ENCODE assay signal across 9 mouse cellular contexts in the genomic region with DNA sequence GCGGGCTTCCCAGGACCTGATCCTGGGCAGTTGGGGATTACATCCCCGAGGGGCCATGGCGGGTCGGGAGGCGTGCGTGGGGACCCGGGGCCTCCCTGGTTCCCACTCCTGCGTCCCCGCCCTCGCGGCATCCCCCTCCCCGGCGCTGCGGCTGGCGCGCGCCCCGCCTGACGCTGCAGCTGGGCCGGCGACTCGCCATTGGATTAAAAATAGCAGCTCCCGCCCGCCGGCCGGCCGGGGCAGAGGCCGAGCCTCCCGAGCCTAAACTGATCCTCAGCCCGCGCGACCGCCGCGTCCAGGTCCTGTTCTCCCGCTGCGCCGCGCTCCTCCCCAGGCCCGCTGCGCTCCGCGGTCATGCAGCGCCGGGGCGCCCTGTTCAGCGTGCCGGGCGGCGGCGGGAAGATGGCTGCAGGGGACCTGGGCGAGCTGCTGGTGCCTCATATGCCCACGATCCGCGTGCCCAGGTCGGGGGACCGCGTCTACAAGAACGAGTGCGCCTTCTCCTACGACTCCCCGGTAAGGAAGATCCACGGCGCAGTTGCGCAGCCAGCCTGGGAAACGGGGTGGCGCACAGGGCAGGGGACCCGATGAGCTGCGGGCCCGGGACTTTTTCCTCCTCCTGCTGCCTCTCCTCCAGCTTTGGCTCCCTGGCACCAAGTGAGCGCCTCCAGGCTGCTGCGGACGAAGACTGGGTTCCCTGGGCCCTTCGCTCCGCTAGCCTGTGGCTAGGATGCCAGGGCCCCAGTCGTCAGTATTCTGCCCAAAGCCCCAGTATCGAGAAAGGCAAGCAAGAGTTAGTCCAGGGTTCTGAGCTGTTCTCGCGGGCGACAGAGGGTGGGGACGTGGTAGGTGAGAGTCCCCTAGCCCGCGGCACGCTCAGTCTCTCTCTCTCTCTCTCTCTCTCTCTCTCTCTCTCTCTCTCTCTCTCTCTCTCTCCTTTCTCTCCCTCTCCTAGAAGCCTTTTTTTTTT. TPM values are rescaled to one million over a fixed set of nuclear protein-coding genes. Genes with fewer than 3 reads are reported as not detected.
DNase-seq lines count a peak whose midpoint lies in the region; ATAC-seq and TF ChIP-seq lines count a peak whose summit lies in the region.
"Had no signal": no experiment of that assay in that cellular context is flagged by ENCODE, and none has a peak within 500 bp of the region (broad histone marks: within the 10 kb centered on the region; RNA-seq: fewer than 3 reads in every experiment).

Gene Usp13 (plus strand): TSS at position 190 of the 970 bp plus-strand sequence.

- peak within 1 kb of the TSS; percentile 78 for H3K4me3 ChIP-seq in forebrain, embryonic 14.5 days (ENCODE audit: low read depth, low read length)
- H3K4me3 ChIP-seq in heart, postnatal 0 days (ENCODE audit: low read depth, low read length): peak within 1 kb of the TSS; percentile 78
- peak within 1 kb of the TSS; percentile 49 for H3K4me3 ChIP-seq in liver, embryonic 16.5 days (ENCODE audit: low read depth, low read length)

- peaks cover 2% of the 10 kb centered on the region; the same call in 1 of the 2 replicates for H3K4me1 ChIP-seq in forebrain, embryonic 14.5 days (ENCODE audit: control insufficient read depth, insufficient read depth, low read length)
- peaks cover 22% of the 10 kb centered on the region; the same call in 1 of the 2 replicates for H3K4me1 ChIP-seq in heart, postnatal 0 days (ENCODE audit: control insufficient read depth, insufficient read depth)
- no peaks in the 10 kb centered on the region for H3K4me1 ChIP-seq in liver, embryonic 16.5 days (ENCODE audit: control insufficient read depth, low read depth, low read length)

- peak; percentile 87 for ATAC-seq in forebrain, embryonic 14.5 days
- peak; percentile 84 for ATAC-seq in heart, postnatal 0 days (ENCODE audit: insufficient read depth, low read depth)
- peak; percentile 54 for ATAC-seq in liver, embryonic 16.5 days (ENCODE audit: low read depth)

- TF ChIP-seq EP300 in heart, postnatal 0 days (IDR thresholded peaks at IDR 0.05; ENCODE audit: low read depth): no peak

- peak; percentile 12 for DNase-seq in thymus, postnatal 4 days
- DNase-seq in thymus, postnatal 36 days: no peak
- peak; percentile 72 for DNase-seq in forebrain, embryonic 14.5 days (ENCODE audit: low spot score)
- peak; percentile 79 for DNase-seq in heart, postnatal 0 days (ENCODE audit: low spot score)
- DNase-seq in kidney, postnatal 4 days: peak; percentile 82 to 87
- DNase-seq in ovary, adult 18-20 months (ENCODE audit: low spot score): peak; percentile 58
- peak; percentile 68 to 78 for DNase-seq in urinary bladder, postnatal 4 days (ENCODE audit: low spot score in 2 of 2)

- peak within 1 kb of the TSS; percentile 88 for H3K27ac ChIP-seq in forebrain, embryonic 14.5 days (ENCODE audit: low read depth, low read length)
- H3K27ac ChIP-seq in heart, postnatal 0 days (ENCODE audit: low read depth): peak within 1 kb of the TSS; percentile 92
- no peak within 1 kb of the TSS for H3K27ac ChIP-seq in liver, embryonic 16.5 days (ENCODE audit: low read length)

- no peak for TF ChIP-seq CTCF in heart, postnatal 0 days (IDR thresholded peaks at IDR 0.05; ENCODE audit: low read depth)

- H3K9me3 ChIP-seq in forebrain, embryonic 14.5 days (replicated peaks; ENCODE audit: control insufficient read depth, low read length): no peaks in the 10 kb centered on the region
- no peaks in the 10 kb centered on the region for H3K9me3 ChIP-seq in heart, postnatal 0 days (replicated peaks; ENCODE audit: control insufficient read depth, low read length)
- no peaks in the 10 kb centered on the region for H3K9me3 ChIP-seq in liver, embryonic 16.5 days (replicated peaks; ENCODE audit: control insufficient read depth, low read length)

- no peaks in the 10 kb centered on the region for H3K27me3 ChIP-seq in forebrain, embryonic 14.5 days (replicated peaks; ENCODE audit: control insufficient read depth, insufficient read depth, low read length)
- no peaks in the 10 kb centered on the region for H3K27me3 ChIP-seq in heart, postnatal 0 days (ENCODE audit: control insufficient read depth, insufficient read depth, low read length)
- H3K27me3 ChIP-seq in liver, embryonic 16.5 days (ENCODE audit: control insufficient read depth, insufficient read depth, low read depth, low read length): peaks cover 23% of the 10 kb centered on the region

- peak within 1 kb of the TSS; percentile 77 for H3K9ac ChIP-seq in forebrain, embryonic 14.5 days (ENCODE audit: low read length)
- H3K9ac ChIP-seq in heart, postnatal 0 days (replicated peaks; ENCODE audit: low read depth, low read length): peak within 1 kb of the TSS; percentile 87
- 0 out of 2 replicates have a peak within 1 kb of the TSS, but pooled peaks have one; percentile 9 for H3K9ac ChIP-seq in liver, embryonic 16.5 days (ENCODE audit: low read depth, low read length)

- no peaks in the 10 kb centered on the region for H3K36me3 ChIP-seq in forebrain, embryonic 14.5 days (ENCODE audit: control insufficient read depth, insufficient read depth, low read length)
- H3K36me3 ChIP-seq in heart, postnatal 0 days (replicated peaks; ENCODE audit: control insufficient read depth, insufficient read depth, low read length): no peaks in the 10 kb centered on the region
- H3K36me3 ChIP-seq in liver, embryonic 16.5 days (ENCODE audit: control insufficient read depth, insufficient read depth): no peaks in the 10 kb centered on the region

- WGBS in forebrain, embryonic 14.5 days: under 1% methylated on average over 81 of the region's 84 CpGs
- under 1% methylated on average over 67 of the region's 84 CpGs for WGBS in heart, postnatal 0 days
- WGBS in liver, embryonic 16.5 days (ENCODE audit: insufficient replicate concordance): under 1% methylated on average over 73 of the region's 84 CpGs

- peak within 1 kb of the TSS; percentile 64 for H3K4me2 ChIP-seq in forebrain, embryonic 14.5 days (ENCODE audit: low read length)
- H3K4me2 ChIP-seq in heart, postnatal 0 days (ENCODE audit: low read depth, low read length): peak within 1 kb of the TSS; percentile 73
- H3K4me2 ChIP-seq in liver, embryonic 16.5 days (ENCODE audit: low read depth, low read length): peak within 1 kb of the TSS; percentile 51

RNA-seq across cellular contexts. Expression of gene Usp13, which starts in this region (rescaled TPM):
- polyA plus RNA-seq in forebrain, embryonic 14.5 days (2014; fragmentation: Nextera tagmentation; extraction: Ambion mirVana): 6.0 and 6.7 TPM in 2 replicates
- total RNA-seq in heart, postnatal 0 days (2014; rRNA removed; ENCODE audit: low replicate concordance): 79.8 and 83.4 TPM in 2 replicates
- polyA plus RNA-seq in heart, postnatal 0 days (2015; fragmentation: Nextera tagmentation; extraction: Ambion mirVana): 62.1 and 65.8 TPM in 2 replicates
- 0.31 and 0.35 TPM in 2 replicates for polyA plus RNA-seq in liver, embryonic 16.5 days (2015; fragmentation: Nextera tagmentation; extraction: Ambion mirVana)
- total RNA-seq: neutrophil, adult 5-6 weeks had no signal

Comparison
In these comparisons a context has a peak if more than half of its experiments do, and no peak if none do; other contexts are left out.
1. DNase-seq: peak in thymus, postnatal 4 days (single experiment), forebrain, embryonic 14.5 days (single experiment), heart, postnatal 0 days (single experiment), kidney, postnatal 4 days (2 of 2), ovary, adult 18-20 months (single experiment) and urinary bladder, postnatal 4 days (2 of 2); none in thymus, postnatal 36 days (0 of 2).
2. Peak in ATAC-seq, H3K4me3 ChIP-seq, H3K9ac ChIP-seq and H3K4me2 ChIP-seq in liver, embryonic 16.5 days; RNA of the gene not detected or under 1 TPM.
3. H3K9ac ChIP-seq: peak in every context shown above with its lines; median percentile 87 in heart, postnatal 0 days; 77 in forebrain, embryonic 14.5 days; 9 in liver, embryonic 16.5 days.
4. Peak in every context shown above with its lines, with median percentiles within 50 percentile points of each other: ATAC-seq, H3K4me2 ChIP-seq and H3K4me3 ChIP-seq.